Mouse (Mus musculus) bone marrow macrophage, adult 2 months (primary cell): ENCODE measurements around the gene Chid1.
"Not testable (repeated sequence)": the region's sequence is repeated elsewhere in the genome, so short reads cannot be mapped to it uniquely, and the experiment has no call there.

Source experiments
- CTCF ChIP-seq: IDR thresholded peaks from 2 replicates; pipeline ENCODE4 v1.5.1; 2012; ENCODE audit warnings: low read depth, mild to moderate bottlenecking, low read length, moderate library complexity
- POLR2A ChIP-seq: IDR thresholded peaks from 2 replicates; pipeline ENCODE4 v1.6.1; 2012; ENCODE audit warnings: mild to moderate bottlenecking, low read depth, low read length, borderline replicate concordance

GRCm38 (mm10) chr7:141446374-141446773, 93.3 kb downstream of the Chid1 start:
- TF ChIP-seq POLR2A, CTCF: not testable (repeated sequence)
